Mouse (Mus musculus): Measurements from ENCODE around the gene Rnf7. TPM values are rescaled to one million over a fixed set of nuclear protein-coding genes. Genes with fewer than 3 reads are reported as not detected.

Gene Rnf7
- total and polyA plus RNA-seq, 3 experiments, result 71.5 to 104 (median 85.0) TPM

GRCm38 (mm10) chr9:96445351-96445750 is 33.1 kb downstream of the Rnf7 start:
- no peak for ATAC-seq (ENCODE audit: extremely low read depth, insufficient number of reproducible peaks, low FRiP score, poor library complexity, severe bottlenecking)
- H3K27me3 ChIP-seq (ENCODE audit: insufficient read depth, low read length), result peaks cover 9% of the 10 kb centered on the region
- DNase-seq (ENCODE audit: low spot score), result no peak
- H3K4me3 ChIP-seq (ENCODE audit: low read depth, low read length), result no peak overlapping the region
- H3K36me3 ChIP-seq (replicated peaks), result no peaks in the 10 kb centered on the region
- H3K4me1 ChIP-seq (ENCODE audit: insufficient read depth, low read depth, low read length), result peaks cover 6% of the 10 kb centered on the region
- no peaks in the 10 kb centered on the region for H3K9me3 ChIP-seq (replicated peaks)
- TF ChIP-seq POLR2AphosphoS5 (IDR thresholded peaks at IDR 0.05; ENCODE audit: insufficient replicate concordance, low read depth, low read length) (no peak), TAL1 (conservative IDR thresholded peaks at IDR 0.05; ENCODE audit: low read depth, low read length) (no peak), GATA2 (IDR thresholded peaks at IDR 0.05; ENCODE audit: borderline replicate concordance, low read depth, low read length) (no peak), GATA1 (IDR thresholded peaks at IDR 0.05; ENCODE audit: borderline replicate concordance, low read length) (no peak), CTCF (IDR thresholded peaks at IDR 0.05; ENCODE audit: low read depth, low read length) (no peak)

GRCm38 (mm10) chr9:96442081-96442480 is 36.4 kb downstream of the Rnf7 start:
- no peaks in the 10 kb centered on the region for H3K9me3 ChIP-seq (replicated peaks)
- no peak for DNase-seq (ENCODE audit: low spot score)
- ATAC-seq (ENCODE audit: extremely low read depth, insufficient number of reproducible peaks, low FRiP score, poor library complexity, severe bottlenecking), result no peak
- no peaks in the 10 kb centered on the region for H3K36me3 ChIP-seq (replicated peaks)
- TF ChIP-seq CTCF (IDR thresholded peaks at IDR 0.05; ENCODE audit: low read depth, low read length) (no peak), POLR2AphosphoS5 (IDR thresholded peaks at IDR 0.05; ENCODE audit: insufficient replicate concordance, low read depth, low read length) (no peak), TAL1 (conservative IDR thresholded peaks at IDR 0.05; ENCODE audit: low read depth, low read length) (no peak), GATA2 (IDR thresholded peaks at IDR 0.05; ENCODE audit: borderline replicate concordance, low read depth, low read length) (no peak), GATA1 (IDR thresholded peaks at IDR 0.05; ENCODE audit: borderline replicate concordance, low read length) (no peak)
- peaks cover 20% of the 10 kb centered on the region for H3K27me3 ChIP-seq (ENCODE audit: insufficient read depth, low read length)
- no peak overlapping the region for H3K4me3 ChIP-seq (ENCODE audit: low read depth, low read length)
- no peaks in the 10 kb centered on the region for H3K4me1 ChIP-seq (ENCODE audit: insufficient read depth, low read depth, low read length)

GRCm38 (mm10) chr9:96438334-96438871 is 40.1 kb downstream of the Rnf7 start:
- no peak overlapping the region for H3K4me3 ChIP-seq (ENCODE audit: low read depth, low read length)
- H3K4me1 ChIP-seq (ENCODE audit: insufficient read depth, low read depth, low read length), result no peaks in the 10 kb centered on the region
- ATAC-seq (ENCODE audit: extremely low read depth, insufficient number of reproducible peaks, low FRiP score, poor library complexity, severe bottlenecking) (no peak), DNase-seq (ENCODE audit: low spot score) (no peak)
- no peaks in the 10 kb centered on the region for H3K36me3 ChIP-seq (replicated peaks)
- TF ChIP-seq GATA2 (IDR thresholded peaks at IDR 0.05; ENCODE audit: borderline replicate concordance, low read depth, low read length) (no peak), POLR2AphosphoS5 (IDR thresholded peaks at IDR 0.05; ENCODE audit: insufficient replicate concordance, low read depth, low read length) (no peak), CTCF (IDR thresholded peaks at IDR 0.05; ENCODE audit: low read depth, low read length) (no peak), GATA1 (IDR thresholded peaks at IDR 0.05; ENCODE audit: borderline replicate concordance, low read length) (no peak), TAL1 (conservative IDR thresholded peaks at IDR 0.05; ENCODE audit: low read depth, low read length) (no peak)
- peaks cover 25% of the 10 kb centered on the region for H3K27me3 ChIP-seq (ENCODE audit: insufficient read depth, low read length)
- H3K9me3 ChIP-seq (replicated peaks), result no peaks in the 10 kb centered on the region

GRCm38 (mm10) chr9:96437805-96438333 is 40.6 kb downstream of the Rnf7 start:
- H3K4me3 ChIP-seq (ENCODE audit: low read depth, low read length), result no peak overlapping the region
- no peak for TF ChIP-seq GATA1 (IDR thresholded peaks at IDR 0.05; ENCODE audit: borderline replicate concordance, low read length)
- TF ChIP-seq TAL1 (conservative IDR thresholded peaks at IDR 0.05; ENCODE audit: low read depth, low read length), result no peak
- no peak for TF ChIP-seq POLR2AphosphoS5 (IDR thresholded peaks at IDR 0.05; ENCODE audit: insufficient replicate concordance, low read depth, low read length)
- TF ChIP-seq CTCF (IDR thresholded peaks at IDR 0.05; ENCODE audit: low read depth, low read length), result no peak
- no peak for TF ChIP-seq GATA2 (IDR thresholded peaks at IDR 0.05; ENCODE audit: borderline replicate concordance, low read depth, low read length)
- peaks cover 25% of the 10 kb centered on the region for H3K27me3 ChIP-seq (ENCODE audit: insufficient read depth, low read length)
- ATAC-seq (ENCODE audit: extremely low read depth, insufficient number of reproducible peaks, low FRiP score, poor library complexity, severe bottlenecking), result no peak
- no peaks in the 10 kb centered on the region for H3K4me1 ChIP-seq (ENCODE audit: insufficient read depth, low read depth, low read length)
- H3K9me3 ChIP-seq (replicated peaks), result no peaks in the 10 kb centered on the region
- DNase-seq (ENCODE audit: low spot score), result no peak
- H3K36me3 ChIP-seq (replicated peaks), result no peaks in the 10 kb centered on the region

- ATAC-seq (ENCODE audit: extremely low read depth, insufficient number of reproducible peaks, low FRiP score, poor library complexity, severe bottlenecking), result no peak
Measured at GRCm38 (mm10) chr9:96436901-96437804, 41.3 kb downstream of the Rnf7 start.

DNA sequence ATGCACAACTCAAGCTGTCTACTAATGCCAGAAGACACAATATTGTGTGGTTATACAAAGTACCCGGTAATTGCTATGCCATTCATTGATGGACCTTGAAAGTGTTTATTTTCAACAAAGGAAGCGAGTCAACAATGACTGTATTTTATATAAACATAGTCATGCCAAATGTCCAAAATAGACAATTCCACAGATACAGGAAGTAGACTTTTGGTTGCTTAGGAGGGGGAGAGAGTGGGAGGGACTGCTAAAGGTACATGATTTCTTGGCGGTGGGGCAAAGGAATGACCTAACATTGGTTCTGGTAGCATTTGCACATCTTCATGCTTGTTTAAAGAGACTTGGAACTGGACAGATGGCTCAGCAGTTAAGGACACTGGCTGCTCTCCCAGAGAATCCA is 45.9 kb downstream of the Rnf7 start:
- Histone ChIP-seq H3K36me3 (replicated peaks) (no peaks in the 10 kb centered on the region), H3K4me3 (ENCODE audit: low read depth, low read length) (no peak overlapping the region), H3K27me3 (ENCODE audit: insufficient read depth, low read length) (peaks cover 14% of the 10 kb centered on the region), H3K9me3 (replicated peaks) (no peaks in the 10 kb centered on the region), H3K4me1 (ENCODE audit: insufficient read depth, low read depth, low read length) (no peaks in the 10 kb centered on the region)
- TF ChIP-seq TAL1 (conservative IDR thresholded peaks at IDR 0.05; ENCODE audit: low read depth, low read length) (no peak), GATA1 (IDR thresholded peaks at IDR 0.05; ENCODE audit: borderline replicate concordance, low read length) (no peak)
- no peak for DNase-seq (ENCODE audit: low spot score)
- ATAC-seq (ENCODE audit: extremely low read depth, insufficient number of reproducible peaks, low FRiP score, poor library complexity, severe bottlenecking), result no peak

More at GRCm38 (mm10) chr9:96436901-96437804, 41.3 kb downstream of the Rnf7 start:
- DNase-seq (ENCODE audit: low spot score), result no peak
- TF ChIP-seq TAL1 (conservative IDR thresholded peaks at IDR 0.05; ENCODE audit: low read depth, low read length) (no peak), GATA1 (IDR thresholded peaks at IDR 0.05; ENCODE audit: borderline replicate concordance, low read length) (no peak), POLR2AphosphoS5 (IDR thresholded peaks at IDR 0.05; ENCODE audit: insufficient replicate concordance, low read depth, low read length) (no peak), CTCF (IDR thresholded peaks at IDR 0.05; ENCODE audit: low read depth, low read length) (no peak), GATA2 (IDR thresholded peaks at IDR 0.05; ENCODE audit: borderline replicate concordance, low read depth, low read length) (no peak)
- H3K9me3 ChIP-seq (replicated peaks), result no peaks in the 10 kb centered on the region
- H3K36me3 ChIP-seq (replicated peaks), result no peaks in the 10 kb centered on the region
- H3K27me3 ChIP-seq (ENCODE audit: insufficient read depth, low read length), result peaks cover 25% of the 10 kb centered on the region
- no peaks in the 10 kb centered on the region for H3K4me1 ChIP-seq (ENCODE audit: insufficient read depth, low read depth, low read length)
- no peak overlapping the region for H3K4me3 ChIP-seq (ENCODE audit: low read depth, low read length)

Data from G1E (cell line).